Mouse (Mus musculus): Measurements from ENCODE around the gene Cdc34b. TPM values are rescaled to one million over a fixed set of nuclear protein-coding genes. Genes with fewer than 3 reads are reported as not detected.
A peak's percentile ranks its signal among the peaks of the same experiment; 100 is the strongest.
"Not testable (repeated sequence)": the region's sequence is repeated elsewhere in the genome, so short reads cannot be mapped to it uniquely, and the experiment has no call there.

Cdc34b gene
- polyA plus RNA-seq (2012; rRNA removed) (0.03 TPM in 1 of 2 replicates, not detected in the other), polyA plus RNA-seq (2014; fragmentation: Nextera tagmentation; extraction: Ambion mirVana) (0.08 TPM in 1 of 2 replicates, not detected in the other)

GRCm38 (mm10) chr11:94741732-94742272, at the start of gene Cdc34b:
Gene Cdc34b, plus strand, starts transcription at chr11:94741782.
- Histone ChIP-seq H3K4me3 (ENCODE audit: insufficient read depth in 1 of 2, low read depth in 2 of 2, low read length in 2 of 2) (no peak within 1 kb of the TSS), H3K4me2 (ENCODE audit: low read depth) (no peak within 1 kb of the TSS), H3K27me3 (ENCODE audit: control insufficient read depth, insufficient read depth, low read length) (no peaks in the 10 kb centered on the region), H3K9ac (replicated peaks) (no peak within 1 kb of the TSS), H3K9me3 (ENCODE audit: control insufficient read depth, low read length) (no peaks in the 10 kb centered on the region), H3K4me1 (replicated peaks; ENCODE audit: control insufficient read depth in 2 of 2, insufficient read depth in 2 of 2, low read length in 1 of 2) (no peaks in the 10 kb centered on the region), H3K27ac (no peak within 1 kb of the TSS), H3K36me3 (replicated peaks; ENCODE audit: control insufficient read depth, insufficient read depth, low read depth) (no peaks in the 10 kb centered on the region)
- ATAC-seq (ENCODE audit: insufficient read depth) (no peak), DNase-seq (ENCODE audit: low read depth in 3 of 3, low spot score in 3 of 3) (no peak)
- 67% methylated on average over 25 of the region's 29 CpGs for WGBS (ENCODE audit: insufficient replicate concordance)
- TF ChIP-seq EP300 (IDR thresholded peaks at IDR 0.05; ENCODE audit: low read depth), result no peak

DNA sequence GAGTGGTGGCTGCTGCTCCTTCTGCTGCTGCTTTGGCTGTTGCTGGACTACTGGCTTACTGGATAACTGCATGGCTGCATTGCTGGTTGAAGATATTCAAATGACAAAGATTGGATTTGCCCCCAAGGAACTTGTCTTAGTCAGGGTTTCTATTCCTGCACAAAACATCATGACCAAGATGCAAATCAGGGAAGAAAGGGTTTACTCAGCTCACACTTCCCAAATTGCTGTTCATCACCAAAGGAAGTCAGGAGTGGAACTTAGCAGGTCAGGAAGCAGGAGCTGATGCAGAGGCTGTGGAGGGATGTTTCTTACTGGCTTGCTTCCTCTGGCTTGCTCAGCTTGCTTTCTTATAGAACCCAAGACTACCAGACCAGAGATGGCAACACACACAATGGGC, 49.1 kb upstream of the Cdc34b start:
- H3K9ac ChIP-seq (replicated peaks); ATAC-seq (ENCODE audit: insufficient read depth); H3K4me3 ChIP-seq (ENCODE audit: insufficient read depth in 1 of 2, low read depth in 2 of 2, low read length in 2 of 2); H3K36me3 ChIP-seq (replicated peaks; ENCODE audit: control insufficient read depth, insufficient read depth, low read depth); H3K4me2 ChIP-seq (ENCODE audit: low read depth); H3K4me1 ChIP-seq (replicated peaks; ENCODE audit: control insufficient read depth in 2 of 2, insufficient read depth in 2 of 2, low read length in 1 of 2); DNase-seq (ENCODE audit: low read depth in 3 of 3, low spot score in 3 of 3); H3K27ac ChIP-seq; H3K27me3 ChIP-seq (ENCODE audit: control insufficient read depth, insufficient read depth, low read length); H3K9me3 ChIP-seq (ENCODE audit: control insufficient read depth, low read length): not testable (repeated sequence)

GRCm38 (mm10) chr11:94695508-94695907, 46.1 kb upstream of the Cdc34b start:
- WGBS (ENCODE audit: insufficient replicate concordance), result 41% methylated on average over 6 of the region's 6 CpGs
- Histone ChIP-seq H3K27me3 (ENCODE audit: control insufficient read depth, insufficient read depth, low read length) (no peaks in the 10 kb centered on the region), H3K4me1 (replicated peaks; ENCODE audit: control insufficient read depth in 2 of 2, insufficient read depth in 2 of 2, low read length in 1 of 2) (no peaks in the 10 kb centered on the region), H3K4me3 (ENCODE audit: insufficient read depth in 1 of 2, low read depth in 2 of 2, low read length in 2 of 2) (no peak overlapping the region), H3K9me3 (ENCODE audit: control insufficient read depth, low read length) (no peaks in the 10 kb centered on the region), H3K9ac (replicated peaks) (no peak overlapping the region), H3K27ac (no peak overlapping the region), H3K4me2 (ENCODE audit: low read depth) (no peak overlapping the region), H3K36me3 (replicated peaks; ENCODE audit: control insufficient read depth, insufficient read depth, low read depth) (no peaks in the 10 kb centered on the region)
- ATAC-seq (ENCODE audit: insufficient read depth) (no peak), DNase-seq (ENCODE audit: low read depth in 3 of 3, low spot score in 3 of 3) (no peak)
- TF ChIP-seq EP300 (IDR thresholded peaks at IDR 0.05; ENCODE audit: low read depth), result no peak
- no peak for TF ChIP-seq CTCF (IDR thresholded peaks at IDR 0.05; ENCODE audit: low read depth)

DNA sequence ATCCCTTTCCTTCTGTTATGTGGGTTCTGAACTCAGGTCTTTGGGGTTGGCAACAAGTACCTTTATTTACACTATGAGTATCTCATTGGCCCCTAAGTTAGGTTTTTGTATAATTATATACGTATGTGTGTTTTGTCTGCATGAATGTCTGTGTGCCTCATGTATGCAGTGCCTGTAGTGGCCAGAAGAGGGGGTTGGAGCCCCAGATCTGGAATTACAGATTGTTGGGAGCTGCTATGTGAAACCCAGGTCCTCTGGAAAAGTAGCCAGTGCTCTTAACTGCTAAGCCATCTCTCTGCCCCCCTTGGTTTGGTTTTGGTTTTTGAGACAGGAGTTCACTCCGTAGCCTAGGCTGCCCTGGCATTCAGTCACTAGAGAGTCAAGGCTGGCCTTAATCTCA, 44.4 kb upstream of the Cdc34b start:
- no peak for DNase-seq (ENCODE audit: low read depth in 3 of 3, low spot score in 3 of 3)
- Histone ChIP-seq H3K4me2 (ENCODE audit: low read depth) (no peak overlapping the region), H3K9me3 (ENCODE audit: control insufficient read depth, low read length) (no peaks in the 10 kb centered on the region), H3K27ac (no peak overlapping the region), H3K9ac (replicated peaks) (no peak overlapping the region), H3K4me1 (replicated peaks; ENCODE audit: control insufficient read depth in 2 of 2, insufficient read depth in 2 of 2, low read length in 1 of 2) (no peaks in the 10 kb centered on the region), H3K4me3 (ENCODE audit: insufficient read depth in 1 of 2, low read depth in 2 of 2, low read length in 2 of 2) (no peak overlapping the region), H3K36me3 (replicated peaks; ENCODE audit: control insufficient read depth, insufficient read depth, low read depth) (no peaks in the 10 kb centered on the region), H3K27me3 (ENCODE audit: control insufficient read depth, insufficient read depth, low read length) (no peaks in the 10 kb centered on the region)
- ATAC-seq (ENCODE audit: insufficient read depth), result no peak
- WGBS (ENCODE audit: insufficient replicate concordance), result 73% methylated on average over 2 of the region's 2 CpGs
- TF ChIP-seq CTCF (IDR thresholded peaks at IDR 0.05; ENCODE audit: low read depth) (0 out of 2 replicates have a peak, but pooled peaks have one; percentile 10), EP300 (IDR thresholded peaks at IDR 0.05; ENCODE audit: low read depth) (no peak)

DNA sequence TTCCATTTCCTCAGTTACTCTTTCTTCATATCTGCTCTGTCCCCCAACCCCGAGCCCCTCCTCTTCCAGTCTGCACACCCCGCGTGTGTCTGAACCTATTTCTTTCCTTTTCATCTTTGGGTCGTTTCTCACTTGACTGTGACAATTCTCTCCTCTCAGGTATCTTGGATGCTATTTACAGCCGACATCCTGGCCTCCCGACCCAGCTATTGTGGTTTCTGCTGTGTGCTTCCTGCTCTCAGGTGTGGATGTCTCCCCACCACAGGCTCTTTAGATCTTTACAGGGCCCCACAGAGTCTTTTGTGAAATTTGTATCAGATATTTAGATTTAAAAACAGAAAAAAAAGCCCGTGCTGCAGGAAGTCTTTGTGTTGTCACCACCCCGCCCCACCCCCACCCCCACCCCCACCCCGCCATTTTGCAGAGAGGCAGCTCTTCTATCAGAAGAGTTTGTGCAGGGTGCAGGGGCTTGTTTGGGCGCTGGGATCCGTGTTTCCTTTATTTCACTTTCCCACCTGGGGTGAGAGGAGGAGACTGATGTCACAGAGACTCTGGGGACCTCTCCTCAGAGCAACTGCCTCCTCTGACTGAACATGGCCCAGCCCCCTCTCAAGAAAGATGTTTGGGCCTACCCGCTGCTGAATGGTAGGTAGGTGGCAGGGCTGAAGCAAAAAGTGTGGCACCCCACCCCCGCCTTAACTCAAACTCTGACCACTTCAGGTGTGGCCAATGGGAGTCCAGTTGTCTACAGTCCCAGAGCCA, 43.7 kb upstream of the Cdc34b start:
- H3K27ac ChIP-seq, result no peak overlapping the region
- 31% methylated on average over 13 of the region's 13 CpGs for WGBS (ENCODE audit: insufficient replicate concordance)

More for the DNA sequence above, 43.7 kb upstream of the Cdc34b start:
- ATAC-seq (ENCODE audit: insufficient read depth), result no peak
- H3K36me3 ChIP-seq (replicated peaks; ENCODE audit: control insufficient read depth, insufficient read depth, low read depth), result no peaks in the 10 kb centered on the region
- no peak for DNase-seq (ENCODE audit: low read depth in 3 of 3, low spot score in 3 of 3)
- H3K4me3 ChIP-seq (ENCODE audit: insufficient read depth in 1 of 2, low read depth in 2 of 2, low read length in 2 of 2), result no peak overlapping the region
- no peak overlapping the region for H3K4me2 ChIP-seq (ENCODE audit: low read depth)
- H3K27me3 ChIP-seq (ENCODE audit: control insufficient read depth, insufficient read depth, low read length), result no peaks in the 10 kb centered on the region
- TF ChIP-seq CTCF (IDR thresholded peaks at IDR 0.05; ENCODE audit: low read depth) (no peak), EP300 (IDR thresholded peaks at IDR 0.05; ENCODE audit: low read depth) (no peak)
- H3K4me1 ChIP-seq (replicated peaks; ENCODE audit: control insufficient read depth in 2 of 2, insufficient read depth in 2 of 2, low read length in 1 of 2), result no peaks in the 10 kb centered on the region
- no peak overlapping the region for H3K9ac ChIP-seq (replicated peaks)
- H3K9me3 ChIP-seq (ENCODE audit: control insufficient read depth, low read length), result no peaks in the 10 kb centered on the region
